Mouse (Mus musculus): ENCODE measurements around the gene Cfap20.

Cfap20 gene

GRCm38 (mm10) chr8:95434686-95435439, at the start of gene Cfap20:
TSS of gene Cfap20 (minus strand) at chr8:95434869.
- DNase-seq (ENCODE audit: low spot score): peak; percentile 99

DNA sequence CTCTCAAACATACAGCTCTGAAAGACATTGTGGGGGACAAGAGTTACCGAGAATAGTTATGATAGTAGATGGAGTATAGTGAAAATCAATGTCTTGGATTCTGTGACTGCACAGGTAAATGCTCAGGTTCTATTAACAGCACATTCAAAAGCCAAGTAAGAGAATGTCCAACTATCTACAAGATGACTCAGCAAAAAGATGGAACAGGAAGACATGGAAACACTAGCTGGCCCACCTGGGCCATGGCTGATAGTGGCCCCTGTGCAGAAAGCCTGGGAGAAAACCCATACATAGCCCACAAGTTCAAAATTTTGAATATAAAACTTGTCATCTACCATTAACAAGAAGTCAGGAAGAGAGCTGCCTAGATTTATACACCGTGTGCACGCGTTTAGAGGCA, 35.3 kb upstream of the Cfap20 start:
- DNase-seq (ENCODE audit: low spot score): no peak

DNA sequence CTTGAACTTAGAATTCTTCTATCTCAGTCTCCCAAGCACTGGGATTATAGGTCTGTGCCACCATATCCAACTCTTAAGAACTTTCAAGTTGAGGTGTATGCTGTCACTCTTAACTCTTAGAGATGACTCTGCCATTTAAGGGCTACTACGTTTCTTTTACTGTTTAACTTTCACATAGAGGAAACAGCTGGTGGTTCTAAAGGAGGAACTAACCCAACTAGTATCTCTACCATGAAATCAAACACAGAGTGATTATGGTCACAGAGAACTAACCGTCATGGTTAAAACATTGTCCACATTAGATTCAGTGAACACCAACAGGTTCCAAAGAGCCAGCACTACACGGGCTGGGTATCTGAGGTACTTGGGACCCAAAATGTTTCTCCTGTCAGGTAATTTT, 34.3 kb upstream of the Cfap20 start:
- no peak for DNase-seq (ENCODE audit: low spot score)

DNA sequence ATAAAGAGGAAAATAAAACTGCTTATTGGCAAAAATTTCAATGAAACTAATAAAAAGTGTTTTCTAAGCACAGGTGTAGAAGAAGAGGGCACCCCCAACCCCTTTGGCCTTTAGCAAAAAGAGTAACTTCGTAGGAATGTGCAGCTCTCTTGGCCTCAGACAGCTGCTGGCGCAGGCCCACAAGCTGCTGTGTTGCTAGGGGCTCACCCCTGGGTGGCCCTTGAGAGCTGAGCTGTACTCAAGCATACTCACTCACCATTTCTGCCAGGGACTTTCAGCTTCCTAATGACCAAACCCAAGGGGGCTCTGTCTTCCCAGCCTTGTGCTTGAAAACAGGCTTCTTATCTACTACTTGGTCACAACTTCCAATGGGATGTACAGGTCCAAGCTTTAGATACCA, 31.9 kb upstream of the Cfap20 start:
- no peak for DNase-seq (ENCODE audit: low spot score)

GRCm38 (mm10) chr8:95452518-95452917, 17.8 kb upstream of the Cfap20 start:
- DNase-seq (ENCODE audit: low spot score): no peak

GRCm38 (mm10) chr8:95450271-95450670, 15.6 kb upstream of the Cfap20 start:
- no peak for DNase-seq (ENCODE audit: low spot score)

- DNase-seq (ENCODE audit: low spot score): no peak
Measured at GRCm38 (mm10) chr8:95447661-95448060, 13.0 kb upstream of the Cfap20 start.

DNA sequence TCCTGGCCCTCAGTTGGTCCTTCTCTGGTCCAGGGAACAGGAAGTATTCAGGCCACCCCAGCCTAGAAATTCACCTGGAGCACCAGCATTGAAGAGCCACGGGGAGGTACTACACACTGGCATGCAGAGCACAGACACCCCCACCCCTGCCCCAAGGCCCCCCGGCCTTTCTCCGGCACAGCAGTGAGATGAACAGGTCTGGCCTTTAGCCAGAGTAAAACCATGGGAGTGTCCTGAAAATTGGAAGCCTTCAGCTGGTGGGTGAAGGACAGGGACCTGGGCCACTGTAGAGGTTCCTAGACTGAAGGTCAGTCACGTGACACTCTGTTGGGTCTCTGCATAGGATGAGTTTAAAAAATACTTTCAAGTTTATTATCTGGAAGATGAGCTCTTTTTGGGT, 10.4 kb upstream of the Cfap20 start:
- no peak for DNase-seq (ENCODE audit: low spot score)

- DNase-seq (ENCODE audit: low spot score): no peak
Measured at GRCm38 (mm10) chr8:95441491-95442039, 6.9 kb upstream of the Cfap20 start.

DNA sequence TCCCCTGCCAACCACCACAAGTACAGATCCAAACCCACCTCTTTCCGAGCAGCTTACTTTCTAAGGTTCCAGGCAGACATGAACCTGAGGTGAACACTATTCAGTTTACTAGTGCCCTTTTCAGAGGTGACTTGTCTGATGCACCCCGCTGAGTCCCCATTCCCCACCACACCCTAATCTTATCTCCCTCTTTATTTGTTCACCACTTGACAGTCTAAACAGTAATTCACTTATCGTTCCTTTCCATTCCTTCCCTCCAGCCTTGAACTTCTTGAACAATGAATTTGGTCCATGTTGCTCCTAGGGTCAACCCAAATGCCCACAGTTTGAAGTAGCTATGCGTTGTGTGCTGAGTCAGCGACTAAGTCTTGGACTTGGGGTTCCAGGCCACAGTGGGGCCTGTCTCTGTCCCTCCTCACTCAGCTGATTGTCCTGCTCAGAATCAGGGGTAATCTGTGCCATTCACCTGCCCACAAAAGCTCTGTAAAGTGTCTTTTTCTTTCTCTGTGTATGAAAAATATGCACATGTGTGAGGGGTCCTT, 5.6 kb upstream of the Cfap20 start:
- no peak for DNase-seq (ENCODE audit: low spot score)

- no peak for DNase-seq (ENCODE audit: low spot score)
Measured at GRCm38 (mm10) chr8:95439421-95439820, 4.8 kb upstream of the Cfap20 start.

DNA sequence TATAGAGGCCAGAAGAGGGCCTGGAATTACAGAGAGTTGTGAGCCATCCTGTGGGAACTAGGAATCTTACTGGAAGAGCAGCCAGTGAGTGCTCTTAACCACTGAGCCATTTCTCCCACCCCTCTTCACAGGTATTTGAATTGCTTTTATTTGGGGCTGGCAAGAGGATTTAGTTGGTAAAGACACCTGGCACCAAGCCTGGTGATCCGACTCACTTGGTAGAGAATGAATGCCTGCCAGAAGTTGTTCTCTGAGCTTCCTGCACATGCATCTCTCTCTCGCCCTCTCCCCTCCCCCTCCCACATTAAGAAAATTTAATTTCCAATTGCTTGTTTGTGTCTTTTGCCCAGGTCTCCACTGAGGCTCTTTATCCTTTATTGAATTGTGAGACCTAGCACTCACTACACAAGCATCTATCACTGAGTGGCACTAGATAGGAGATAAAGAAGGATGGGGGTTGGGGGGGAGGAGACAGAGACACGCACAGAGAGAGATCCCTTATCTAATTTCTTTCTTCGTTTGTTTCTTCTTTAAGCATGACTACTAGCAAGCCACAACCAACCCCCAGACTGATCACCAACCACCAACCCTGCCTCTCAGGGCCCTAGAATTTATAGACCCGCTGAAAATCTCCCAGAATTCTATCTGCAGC, 2.8 kb upstream of the Cfap20 start:
- no peak for DNase-seq (ENCODE audit: low spot score)

GRCm38 (mm10) chr8:95435930-95436329, 1.3 kb upstream of the Cfap20 start:
- no peak for DNase-seq (ENCODE audit: low spot score)

DNA sequence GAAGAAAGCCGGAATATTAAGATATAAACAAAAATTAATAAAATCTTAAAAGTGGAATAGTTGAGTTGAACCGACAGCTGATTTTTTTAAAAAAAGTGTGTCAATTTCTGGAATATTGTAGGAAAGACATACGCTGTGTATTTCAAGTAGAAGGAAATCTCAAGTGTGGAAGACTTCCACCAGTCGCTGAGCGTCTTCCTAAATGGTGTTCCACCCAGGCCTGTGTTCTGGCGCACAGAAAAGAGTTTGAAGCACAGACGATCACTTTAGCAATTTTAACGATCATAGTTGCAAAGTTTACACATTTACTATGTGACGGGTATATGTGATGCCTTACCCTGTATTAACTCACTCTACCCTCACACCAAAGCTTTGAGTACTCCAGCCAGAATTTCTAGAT, 802 bp upstream of the Cfap20 start:
- DNase-seq (ENCODE audit: low spot score): no peak

DNA sequence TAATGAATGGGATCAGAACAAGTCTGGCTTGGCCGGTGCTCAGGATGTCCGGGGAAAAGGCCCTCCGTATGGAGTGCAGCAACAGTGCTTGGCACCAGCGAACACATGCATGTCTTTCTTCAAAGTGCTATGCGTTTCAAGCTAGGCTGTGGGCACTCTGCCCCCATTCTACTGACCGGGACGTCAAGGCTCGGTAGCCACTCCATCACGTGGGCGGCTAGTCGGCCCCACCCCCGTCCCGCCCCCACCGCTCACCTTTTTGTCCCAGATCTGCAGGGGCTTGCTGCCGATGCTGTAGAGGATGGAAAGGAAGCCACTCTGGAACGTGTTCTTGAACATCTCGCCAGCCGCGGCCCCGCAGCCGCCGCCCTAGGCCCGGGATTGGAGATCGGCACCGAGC, 436 bp downstream of the Cfap20 start:
- no peak for DNase-seq (ENCODE audit: low spot score)

DNA sequence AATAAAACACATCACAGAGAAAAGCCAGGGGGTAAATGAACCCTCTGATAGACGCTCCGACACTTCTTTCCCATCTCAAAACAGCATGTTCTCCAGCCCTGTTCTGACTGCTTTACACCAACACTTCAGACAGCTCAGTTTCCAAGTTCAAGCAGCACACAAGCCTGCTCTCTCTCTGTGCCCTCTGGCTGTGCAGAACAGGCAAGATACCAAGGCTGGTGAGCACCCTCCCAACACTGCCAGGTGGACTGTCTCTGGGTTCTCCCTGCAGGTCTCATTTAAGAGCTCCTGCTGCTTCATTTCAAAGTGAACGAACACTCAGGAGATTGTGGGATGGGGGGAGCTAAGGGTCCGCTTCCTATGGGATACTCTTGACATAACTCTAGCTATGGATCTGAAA, 1.5 kb downstream of the Cfap20 start:
- DNase-seq (ENCODE audit: low spot score): no peak

DNA sequence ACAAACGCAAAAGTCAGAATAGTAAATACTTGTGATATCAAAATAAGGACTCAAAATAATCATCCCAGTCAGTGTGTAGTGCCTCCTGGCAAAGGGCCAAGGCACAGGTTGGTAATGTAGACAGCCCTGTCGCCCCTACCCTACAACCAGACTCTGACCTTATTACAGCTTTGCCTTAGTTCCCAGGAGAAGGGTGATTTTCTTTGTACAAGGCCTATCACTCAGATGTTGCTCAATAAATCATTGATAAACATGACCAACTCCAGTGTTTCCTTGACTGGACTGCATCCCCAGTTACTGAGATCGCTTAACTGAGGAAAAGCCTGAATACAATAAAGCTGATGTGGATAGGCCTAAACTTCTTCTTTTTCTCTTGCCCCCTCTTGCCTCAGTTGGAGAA, 2.2 kb downstream of the Cfap20 start:
- no peak for DNase-seq (ENCODE audit: low spot score)

- DNase-seq (ENCODE audit: low spot score): peak; percentile 7
Measured at GRCm38 (mm10) chr8:95429945-95430344, 4.7 kb downstream of the Cfap20 start.

GRCm38 (mm10) chr8:95427594-95428535, 6.8 kb downstream of the Cfap20 start:
- DNase-seq (ENCODE audit: low spot score): peak; percentile 79

- no peak for DNase-seq (ENCODE audit: low spot score)
Measured at GRCm38 (mm10) chr8:95426781-95427281, 7.8 kb downstream of the Cfap20 start.

DNA sequence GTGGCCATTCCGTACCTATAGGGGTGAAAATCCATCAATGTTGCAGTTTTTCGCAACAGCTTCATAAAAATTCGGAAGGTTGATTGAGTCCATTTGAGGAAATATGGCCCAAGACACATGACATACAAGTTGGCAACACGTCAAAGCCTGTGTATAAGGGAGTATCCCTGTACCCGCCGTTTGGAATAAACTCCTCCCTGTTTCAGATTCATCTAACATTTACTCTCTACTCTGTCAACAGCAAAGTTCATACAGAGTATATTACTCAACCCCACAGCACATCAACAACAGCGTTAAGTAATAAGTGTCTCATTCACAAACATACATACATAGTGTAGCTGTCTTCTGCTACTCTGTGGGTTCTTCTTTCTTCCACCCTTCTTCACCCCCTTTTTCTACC, 10.0 kb downstream of the Cfap20 start:
- DNase-seq (ENCODE audit: low spot score): no peak

Measured in urinary bladder, postnatal 14 days (tissue).